Mouse (Mus musculus): Measurements from ENCODE around the gene Ankar. TPM values are rescaled to one million over a fixed set of nuclear protein-coding genes. Genes with fewer than 3 reads are reported as not detected.

Gene Ankar
- total RNA-seq, 2 experiments from 2014 or later = not detected

DNA sequence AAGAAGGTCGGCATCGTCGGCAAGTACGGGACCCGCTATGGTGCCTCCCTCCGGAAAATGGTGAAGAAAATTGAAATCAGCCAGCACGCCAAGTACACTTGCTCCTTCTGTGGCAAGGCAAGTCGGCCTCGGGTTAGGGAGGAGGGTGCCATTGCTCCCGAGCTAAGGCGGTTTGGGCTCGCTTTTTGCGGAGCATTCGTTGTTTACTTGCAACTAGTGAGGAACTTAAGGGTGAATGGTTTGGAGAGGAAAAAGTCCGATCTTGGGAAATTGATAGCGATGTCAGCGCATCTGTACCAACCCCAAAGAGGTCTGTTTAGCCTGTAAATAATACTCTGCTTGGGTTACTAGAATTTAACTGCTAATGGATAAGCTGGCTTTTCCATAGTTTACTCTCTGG is 11.3 kb upstream of the Ankar start:
- DNase-seq (ENCODE audit: low spot score in 2 of 2) = peak in 1 of 2 experiments; percentile 10

DNA sequence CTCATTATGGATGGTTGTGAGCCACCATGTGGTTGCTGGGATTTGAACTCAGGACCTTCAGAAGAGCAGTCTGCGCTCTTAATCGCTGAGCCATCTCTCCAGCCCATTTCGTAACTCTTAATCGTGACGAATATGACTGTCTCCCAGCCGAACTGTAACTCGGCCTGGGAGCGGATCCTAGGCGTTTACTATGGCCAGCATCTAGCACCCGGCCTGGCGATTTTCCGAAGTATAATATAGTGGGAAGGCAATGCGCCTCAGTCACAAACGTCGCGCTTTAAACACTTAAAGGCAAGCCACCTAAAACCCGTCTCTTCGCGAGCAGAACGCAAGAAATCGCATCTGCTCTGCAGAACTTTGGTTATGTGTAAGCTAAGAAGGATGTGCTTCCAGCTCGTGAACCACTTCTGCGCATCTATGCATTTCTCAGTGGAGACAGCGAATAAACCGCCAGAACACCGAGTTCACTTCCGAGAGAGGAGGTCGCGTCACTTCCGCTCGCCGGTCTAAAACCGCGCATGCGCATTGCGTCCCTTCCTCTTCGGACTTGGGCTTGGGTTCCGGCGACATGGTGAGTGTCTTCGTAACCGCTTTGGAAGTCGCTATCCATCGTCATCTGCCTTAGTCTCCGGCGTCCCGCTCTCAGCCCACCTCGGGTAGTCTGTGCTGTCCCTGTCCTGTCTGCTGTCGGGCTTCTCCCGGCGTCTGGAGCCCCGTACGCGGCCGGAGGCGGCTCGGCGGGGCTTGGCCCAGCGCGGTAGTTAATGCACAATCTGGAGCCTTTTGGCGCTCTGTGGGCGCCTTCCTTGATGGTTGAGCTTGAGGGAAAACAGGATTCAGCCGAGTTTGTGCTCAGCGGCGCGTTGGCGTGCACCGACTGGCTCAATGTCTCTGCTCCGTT is 10.6 kb upstream of the Ankar start, which contains the start of gene Rpl37a:
TSS of gene Rpl37a (plus strand) at position 538 of the 901 bp plus-strand sequence.
- peak; percentile 95 to 98 for DNase-seq (ENCODE audit: low spot score in 2 of 2)

DNA sequence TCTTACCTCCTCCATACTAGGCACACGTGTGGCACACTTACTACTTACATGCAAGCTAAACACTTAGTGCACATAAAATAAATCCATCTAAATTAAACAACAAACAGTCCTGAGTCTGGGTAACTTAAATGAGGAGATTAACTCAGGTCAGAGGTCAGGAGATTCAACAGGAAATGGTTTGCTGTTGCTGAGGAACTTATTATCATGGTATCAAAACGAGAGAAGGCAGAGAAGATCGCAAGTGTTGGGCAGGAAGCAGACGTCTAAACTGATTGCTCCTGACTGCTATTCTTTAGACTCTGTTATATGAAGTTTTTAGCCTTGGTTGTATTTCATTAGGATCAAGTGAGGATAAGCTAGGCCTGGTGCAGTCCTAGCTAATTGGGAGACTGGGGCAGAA is 7.1 kb upstream of the Ankar start:
- DNase-seq (ENCODE audit: low spot score in 2 of 2) = no peak

DNA sequence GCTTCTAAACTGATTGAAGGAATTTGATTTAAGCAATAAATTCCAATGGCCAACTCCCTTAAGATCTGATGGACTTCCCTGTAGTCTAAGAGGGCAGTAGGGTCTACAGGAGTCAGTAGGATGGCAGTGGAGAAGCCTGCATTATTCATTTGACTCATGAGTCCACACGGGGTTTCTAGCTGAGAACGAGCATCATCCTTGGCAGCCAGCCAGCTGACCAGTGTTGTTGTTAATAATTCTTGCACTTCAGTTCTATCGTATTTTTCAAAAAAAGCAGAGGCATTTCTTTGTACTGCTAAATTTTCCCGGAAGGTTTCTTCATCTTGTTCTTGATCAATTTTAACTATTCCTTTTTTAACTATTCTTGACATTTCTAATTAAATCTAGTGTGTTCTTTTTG is 1.7 kb downstream of the Ankar start:
- no peak for DNase-seq (ENCODE audit: low spot score in 2 of 2)

DNA sequence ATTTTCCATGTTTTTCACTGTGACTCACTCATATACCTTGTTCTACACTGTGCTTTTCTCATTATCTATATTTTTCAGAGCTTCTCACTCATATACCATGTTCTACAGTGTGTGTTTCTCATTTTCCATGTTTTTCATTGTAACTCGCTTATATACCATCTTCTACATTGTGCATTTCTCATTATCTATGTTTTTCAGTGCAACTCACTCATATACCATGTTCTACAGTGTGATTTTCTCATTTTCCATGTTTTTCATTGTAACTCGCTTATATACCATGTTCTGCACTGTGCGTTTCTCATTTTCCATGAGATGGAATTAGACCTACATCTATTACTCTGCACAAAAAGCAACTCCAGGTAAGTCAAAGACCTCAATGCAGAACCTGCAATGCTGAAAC is 4.1 kb downstream of the Ankar start:
- DNase-seq (ENCODE audit: low spot score in 2 of 2) = no peak

DNA sequence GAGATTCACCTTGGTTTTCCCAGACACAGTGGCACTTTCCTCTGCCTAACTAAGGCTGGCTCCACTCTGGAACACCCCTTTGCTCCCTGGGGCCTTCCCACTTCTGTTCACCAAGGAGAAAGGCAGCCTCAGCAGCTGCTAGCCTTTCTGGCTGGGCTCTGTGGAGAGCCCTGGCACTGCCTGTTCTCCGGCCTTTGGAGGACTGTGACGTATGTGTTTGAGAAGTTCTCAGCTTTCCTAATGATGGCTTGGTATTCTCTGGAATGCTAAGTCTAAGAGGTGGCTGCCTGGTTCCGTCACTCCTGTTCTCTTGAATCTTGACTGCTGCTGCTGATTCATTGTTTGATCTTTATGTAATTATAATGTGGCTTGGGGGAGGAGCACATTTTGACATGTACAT is 27.3 kb downstream of the Ankar start:
- DNase-seq (ENCODE audit: low spot score in 2 of 2) = peak in 1 of 2 experiments; percentile 0

DNA sequence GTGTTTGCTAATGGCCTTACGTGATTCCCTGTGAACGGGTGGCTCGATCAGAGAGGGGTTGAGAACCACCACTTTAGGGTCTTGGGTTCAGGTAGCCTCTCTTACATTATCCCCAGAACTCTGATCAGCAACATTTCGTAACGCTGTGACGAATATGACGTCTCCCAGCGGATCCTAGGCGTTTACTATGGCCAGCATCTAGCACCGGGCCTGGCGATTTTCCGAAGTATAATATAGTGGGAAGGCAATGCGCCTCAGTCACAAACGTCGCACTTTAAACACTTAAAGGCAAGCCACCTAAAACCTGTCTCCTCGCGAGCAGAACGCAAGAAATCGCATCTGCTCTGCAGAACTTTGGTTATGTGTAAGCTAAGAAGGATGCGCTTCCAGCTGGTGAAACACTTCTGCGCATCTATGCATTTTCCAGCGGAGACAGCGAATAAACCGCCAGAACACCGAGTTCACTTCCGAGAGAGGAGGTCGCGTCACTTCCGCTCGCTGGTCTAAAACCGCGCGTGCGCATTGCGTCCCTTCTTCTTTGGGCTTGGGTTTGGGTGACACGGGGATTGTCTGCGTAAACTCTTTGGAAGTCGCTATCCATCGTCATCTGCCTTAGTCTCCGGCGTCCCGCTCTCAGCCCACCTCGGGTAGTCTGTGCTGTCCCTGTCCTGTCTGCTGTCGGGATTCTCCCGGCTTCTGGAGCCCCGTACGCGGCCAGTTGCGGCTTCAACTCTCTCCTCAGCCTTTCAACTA is 59.5 kb downstream of the Ankar start:
- DNase-seq (ENCODE audit: low spot score in 2 of 2) = peak; percentile 43 to 75

DNA sequence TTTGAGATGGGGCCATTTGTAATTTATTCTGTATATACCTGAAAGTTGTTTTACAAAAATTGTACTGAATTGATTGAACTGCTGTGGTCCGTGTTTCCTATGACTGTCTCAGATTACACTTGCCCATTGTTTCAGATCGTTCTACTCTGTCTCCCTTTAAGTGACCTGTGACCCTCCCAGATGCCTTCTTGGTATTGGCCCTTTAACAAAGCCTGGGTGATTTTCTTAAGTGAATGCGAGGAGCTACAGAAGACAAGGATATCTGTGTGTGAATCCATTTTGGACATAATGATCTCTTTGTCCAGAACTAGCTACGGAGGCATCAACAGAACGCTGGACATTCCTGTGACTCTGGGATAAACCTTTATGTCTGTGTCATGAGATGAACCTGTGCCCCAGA is 65.2 kb downstream of the Ankar start:
- DNase-seq (ENCODE audit: low spot score in 2 of 2) = no peak

DNA sequence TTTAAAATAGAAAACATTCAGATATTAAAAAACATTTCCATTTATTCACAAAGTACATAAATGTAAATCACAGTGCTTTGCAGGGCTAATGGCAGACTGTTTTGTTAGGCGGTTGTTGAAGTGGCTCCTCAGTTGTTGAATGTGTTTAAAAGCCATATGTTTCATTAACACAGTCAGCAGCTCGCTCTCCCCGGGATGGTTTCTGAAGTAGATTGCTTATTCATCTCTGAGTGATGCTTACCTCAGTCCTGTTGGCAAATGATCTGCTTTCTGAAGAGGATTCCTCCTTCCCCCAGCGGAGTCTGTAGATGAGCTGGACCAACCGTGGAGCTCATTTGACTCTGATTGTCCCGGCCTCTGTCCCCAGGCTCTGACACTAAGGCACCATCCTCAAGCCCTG is 88.2 kb downstream of the Ankar start:
- DNase-seq (ENCODE audit: low spot score in 2 of 2) = peak in 1 of 2 experiments; percentile 38

DNA sequence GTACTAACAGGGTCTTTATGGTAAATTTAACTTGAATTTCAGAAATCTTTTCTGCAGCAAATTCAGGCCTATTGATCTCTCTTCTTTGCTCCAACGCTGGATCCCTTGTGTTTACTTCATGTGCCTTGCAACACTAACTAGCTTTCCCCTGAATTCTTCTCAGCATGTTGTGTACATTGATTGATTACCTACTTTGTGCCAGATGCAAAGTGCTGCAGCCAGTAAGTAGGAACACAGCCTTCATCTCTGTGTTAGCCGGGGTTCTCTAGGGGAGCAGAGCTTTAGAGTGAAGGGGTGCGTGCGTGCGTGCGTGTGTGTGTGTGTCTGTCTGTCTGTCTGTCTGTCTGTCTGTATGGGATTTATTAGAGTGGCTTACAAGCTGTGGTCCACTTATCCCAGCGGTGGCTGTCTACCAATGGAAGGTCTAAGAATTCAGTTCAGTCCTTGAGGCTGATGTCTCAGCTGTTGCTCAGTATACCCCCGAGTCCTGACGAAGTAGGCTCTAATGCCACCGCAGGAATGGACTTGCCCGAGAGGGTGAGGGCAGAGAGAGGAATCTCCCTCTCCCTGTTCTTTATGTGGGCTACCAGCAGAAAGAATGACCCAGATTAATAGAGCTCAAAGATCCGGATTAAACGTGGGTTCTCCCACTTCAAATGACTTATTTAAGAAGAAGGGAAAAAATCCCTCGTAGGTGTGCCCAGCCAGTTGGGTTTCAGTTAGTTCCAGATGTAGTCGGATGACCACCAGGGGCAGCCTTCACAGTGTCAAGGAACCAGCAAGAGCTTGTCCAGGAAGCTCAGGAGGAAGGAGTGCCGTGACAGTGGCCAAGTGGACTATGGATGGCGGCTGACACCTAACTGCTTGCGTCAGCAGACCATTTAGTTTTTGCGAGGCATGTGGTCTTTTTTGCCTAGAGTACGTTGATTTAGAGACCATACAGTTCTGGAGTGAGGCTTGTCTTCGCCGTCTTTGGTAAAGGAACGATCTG is 90.2 kb downstream of the Ankar start:
- no peak for DNase-seq (ENCODE audit: low spot score in 2 of 2)

DNA sequence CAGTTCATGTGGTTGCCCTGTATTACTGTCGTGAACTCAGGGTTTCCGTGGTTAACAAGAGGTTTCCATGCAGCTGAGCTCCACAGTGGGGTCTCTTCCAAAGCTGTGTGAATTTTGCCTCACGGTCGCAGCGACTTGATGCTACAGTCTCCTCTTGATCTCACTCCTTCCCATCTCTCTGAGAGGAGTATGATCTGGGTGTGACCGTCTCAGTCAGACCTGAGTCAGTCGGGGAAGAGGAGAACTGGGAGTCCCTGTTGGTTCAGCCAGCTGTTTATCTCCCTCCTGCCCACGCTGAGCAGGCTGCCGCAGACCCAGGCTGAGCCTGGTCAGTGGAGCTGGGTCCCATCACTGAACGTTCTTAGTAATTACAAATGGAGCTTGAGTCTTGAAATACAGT is 91.2 kb downstream of the Ankar start:
- no peak for DNase-seq (ENCODE audit: low spot score in 2 of 2)

DNA sequence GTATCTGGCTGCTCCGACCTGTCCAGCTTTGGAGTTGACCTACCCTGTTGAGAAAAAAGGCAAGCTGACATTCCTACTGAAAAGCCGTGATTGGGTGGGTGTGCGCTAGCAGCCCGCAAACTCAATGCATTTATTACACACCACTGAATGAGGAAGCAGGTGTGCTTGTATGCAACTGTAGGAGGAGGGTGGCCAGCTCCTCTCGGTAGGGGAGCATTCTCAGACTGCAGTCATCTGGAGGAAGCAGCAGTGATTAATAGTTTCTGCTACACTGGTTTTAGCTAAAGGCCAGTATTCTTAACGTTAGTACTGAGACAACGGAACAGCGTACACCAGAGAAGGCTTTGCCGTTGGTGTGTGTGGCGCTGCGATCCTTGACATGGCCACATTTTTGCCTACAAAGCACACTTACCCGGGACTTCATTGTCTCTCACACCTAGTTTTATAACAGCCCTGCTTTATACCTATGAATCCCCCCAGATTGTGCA is 94.1 kb downstream of the Ankar start:
- DNase-seq (ENCODE audit: low spot score in 2 of 2) = no peak

DNA sequence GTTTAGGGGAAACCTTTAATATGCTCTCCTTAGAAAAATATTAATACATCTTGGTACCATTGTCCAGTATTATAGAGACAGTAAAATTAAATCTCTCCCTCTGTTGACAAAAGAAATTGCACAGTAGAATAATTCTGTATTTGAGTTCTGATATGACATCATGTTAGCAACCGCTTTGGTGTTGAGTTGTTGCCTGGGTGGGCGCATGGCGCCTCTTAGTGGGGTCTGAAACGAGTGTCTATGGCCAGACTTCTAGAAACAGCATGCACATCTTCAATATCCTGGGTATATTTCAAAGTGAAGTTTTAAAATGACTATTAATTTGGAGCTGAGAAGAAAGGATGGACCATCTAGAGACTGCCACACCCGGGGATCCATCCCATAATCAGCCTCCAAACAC is 97.6 kb downstream of the Ankar start:
- DNase-seq (ENCODE audit: low spot score in 2 of 2) = no peak

DNA sequence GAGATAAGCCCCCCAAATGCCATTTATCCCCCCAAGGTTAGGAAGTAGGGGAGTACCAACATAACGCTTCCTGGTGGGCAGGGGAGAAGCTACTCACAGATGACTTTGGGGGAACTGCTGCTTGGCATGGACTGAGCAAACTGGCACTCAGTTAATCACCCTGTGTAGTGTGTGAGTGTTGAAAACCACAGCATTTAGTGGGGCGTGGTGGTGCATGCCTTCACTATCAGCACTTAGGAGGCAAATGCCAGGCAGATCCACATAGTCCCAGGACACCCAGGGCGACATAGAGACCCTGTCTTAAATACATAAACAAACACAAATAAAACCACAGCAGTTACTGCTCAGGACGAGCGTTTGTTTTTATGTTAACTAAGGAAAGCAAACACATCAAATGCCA is 98.2 kb downstream of the Ankar start:
- no peak for DNase-seq (ENCODE audit: low spot score in 2 of 2)

DNA sequence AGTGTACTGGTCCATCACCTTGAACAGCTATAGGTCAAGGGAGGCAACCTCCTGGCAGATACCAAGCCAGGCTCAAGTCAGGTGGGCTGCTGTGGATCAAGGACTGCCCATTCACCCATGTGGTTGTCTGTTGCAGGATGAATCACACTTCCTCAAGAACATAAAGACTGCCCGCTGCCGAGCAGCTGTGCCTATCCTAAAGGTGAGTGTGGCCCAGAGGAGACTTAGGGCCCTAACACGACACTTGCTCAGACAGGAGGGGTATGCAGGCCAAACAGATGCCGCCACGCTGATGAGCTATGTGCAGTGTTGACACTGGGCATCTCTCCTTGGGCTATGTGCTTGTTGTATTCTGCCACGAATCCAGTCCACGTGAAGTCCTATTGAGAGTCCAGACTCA is 99.1 kb downstream of the Ankar start:
- no peak for DNase-seq (ENCODE audit: low spot score in 2 of 2)

DNA sequence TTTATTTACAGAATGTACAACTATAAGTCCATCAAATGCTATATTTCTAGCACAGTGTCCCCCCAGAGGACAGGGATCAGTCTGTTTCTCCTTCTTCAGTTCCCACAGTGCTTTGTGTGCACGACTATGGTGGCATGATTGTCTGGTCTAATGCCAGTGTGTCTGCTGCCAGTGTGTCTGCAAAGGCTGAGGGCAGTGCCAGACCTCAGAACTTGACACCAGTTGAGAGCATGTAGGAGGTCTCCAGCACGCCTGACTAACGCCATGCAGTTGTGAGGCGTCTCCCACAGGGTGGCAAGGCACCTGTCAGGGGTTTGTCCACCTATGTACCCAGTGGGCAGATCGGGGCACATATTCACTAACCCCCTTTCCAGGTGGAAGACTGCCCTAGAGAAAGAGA is 99.6 kb downstream of the Ankar start:
- no peak for DNase-seq (ENCODE audit: low spot score in 2 of 2)

DNA sequence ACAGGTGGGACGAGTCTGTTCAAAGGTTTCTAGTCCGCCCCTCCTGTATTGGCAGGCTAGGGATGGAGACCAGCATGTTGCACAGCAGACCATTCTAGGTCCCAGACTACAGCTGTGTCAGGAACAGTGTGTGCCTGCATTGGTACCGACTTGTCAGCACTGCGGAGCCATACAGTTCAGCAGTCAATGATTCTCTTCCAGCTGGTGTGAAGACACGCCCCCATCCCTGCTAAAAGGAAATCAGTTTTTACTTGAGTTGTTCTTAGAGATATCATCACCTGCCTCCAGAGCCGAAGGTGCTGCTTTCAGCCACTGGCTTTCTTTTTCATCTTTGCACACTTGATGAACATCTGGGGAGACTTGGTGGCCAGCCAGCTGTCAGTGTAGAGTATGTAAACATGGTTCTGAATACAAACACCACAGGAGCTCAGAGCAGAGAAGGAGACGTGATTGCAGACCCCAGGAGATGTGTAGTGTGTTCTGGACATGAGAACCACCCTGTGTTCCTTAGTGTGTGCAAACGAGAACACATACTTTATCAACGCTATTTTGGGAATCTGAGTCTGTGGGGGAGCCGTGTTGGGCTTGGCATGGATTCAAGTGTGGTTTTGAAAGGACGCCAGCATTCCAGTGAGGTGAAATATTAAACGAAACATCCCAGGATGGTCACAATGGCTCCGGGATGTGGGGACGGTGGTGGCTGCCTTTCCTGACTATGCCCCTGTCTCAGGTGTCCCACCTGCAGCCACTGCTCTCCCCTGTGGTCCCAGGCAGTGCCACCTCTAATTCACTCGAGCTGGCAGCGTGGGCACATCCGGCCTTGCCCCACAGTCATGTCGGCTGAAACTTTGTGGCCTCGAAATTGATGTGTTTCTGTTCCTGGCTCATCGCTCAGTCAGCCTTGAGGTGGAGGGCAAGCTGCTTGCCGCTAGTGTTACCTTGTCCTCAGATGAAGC is 101.0 kb downstream of the Ankar start:
- no peak for DNase-seq (ENCODE audit: low spot score in 2 of 2)

DNA sequence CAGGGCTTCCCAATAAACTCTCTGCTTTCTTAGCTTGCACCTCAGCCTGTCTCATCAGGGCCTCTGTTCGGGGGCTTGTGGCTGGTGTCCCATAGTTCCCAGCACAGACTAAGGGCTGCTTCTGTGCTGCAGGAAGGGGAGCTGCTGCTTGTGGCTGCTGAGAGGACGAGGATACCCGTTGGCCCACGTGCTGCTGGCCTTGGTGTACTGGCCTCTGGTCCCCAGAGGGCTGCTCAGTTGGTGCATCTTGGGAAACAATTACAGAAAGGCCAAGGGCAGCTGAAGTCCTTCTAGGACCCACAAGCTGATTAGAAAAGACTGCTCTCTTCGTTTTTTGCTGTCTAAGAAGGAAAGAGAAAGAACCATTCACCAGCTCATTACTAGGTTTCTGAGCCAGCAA is 104.1 kb downstream of the Ankar start:
- DNase-seq (ENCODE audit: low spot score in 2 of 2) = no peak

DNA sequence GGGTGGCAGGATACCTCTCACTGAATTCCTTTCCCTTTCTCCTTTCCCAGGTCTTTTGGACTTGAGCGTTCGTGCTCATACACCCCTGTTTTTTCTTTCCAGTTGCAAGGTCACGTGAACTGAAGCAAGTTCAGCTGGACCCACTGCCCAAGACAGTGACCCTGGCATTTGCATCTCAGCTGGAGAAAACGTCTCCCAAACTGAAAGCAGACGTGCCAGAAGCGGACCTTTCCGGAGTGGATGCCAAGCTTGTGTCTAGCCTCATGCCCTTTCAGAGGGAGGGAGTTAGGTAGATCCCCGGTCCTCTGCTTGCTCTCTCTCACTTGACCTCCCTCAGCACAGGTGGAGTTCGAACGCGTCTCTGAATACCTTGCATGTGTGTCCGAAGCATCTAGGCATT is 104.7 kb downstream of the Ankar start:
- DNase-seq (ENCODE audit: low spot score in 2 of 2) = no peak

All from layer of hippocampus, adult 18-20 months (tissue).